Mouse (Mus musculus) kidney, adult 9 months (tissue): ENCODE measurements around the gene Prim2.

Experiments used
- DNase-seq: peaks from one replicate; pipeline ENCODE4 v3.0.0; 2022

Gene Prim2

GRCm38 (mm10) chr1:33599019-33599667, 70.5 kb downstream of the Prim2 start:
- DNase-seq, result no peak

GRCm38 (mm10) chr1:33597043-33597442, 72.6 kb downstream of the Prim2 start:
- DNase-seq, result no peak

GRCm38 (mm10) chr1:33595936-33596335, 73.7 kb downstream of the Prim2 start:
- DNase-seq, result no peak

- DNase-seq, result no peak
Observed at GRCm38 (mm10) chr1:33594966-33595365, 74.6 kb downstream of the Prim2 start.

- no peak for DNase-seq
Observed at GRCm38 (mm10) chr1:33593718-33594388, 75.7 kb downstream of the Prim2 start.

- no peak for DNase-seq
Observed at GRCm38 (mm10) chr1:33591997-33592608, 77.5 kb downstream of the Prim2 start.

GRCm38 (mm10) chr1:33590556-33591411, 78.8 kb downstream of the Prim2 start:
- no peak for DNase-seq

- no peak for DNase-seq
Observed at GRCm38 (mm10) chr1:33589531-33589930, 80.1 kb downstream of the Prim2 start.

GRCm38 (mm10) chr1:33588557-33588956, 81.0 kb downstream of the Prim2 start:
- no peak for DNase-seq

GRCm38 (mm10) chr1:33584590-33584978, 85.0 kb downstream of the Prim2 start:
- no peak for DNase-seq

GRCm38 (mm10) chr1:33583817-33584589, 85.6 kb downstream of the Prim2 start:
- no peak for DNase-seq

- no peak for DNase-seq
Observed at GRCm38 (mm10) chr1:33578593-33578992, 91.0 kb downstream of the Prim2 start.

GRCm38 (mm10) chr1:33574459-33574858, 95.1 kb downstream of the Prim2 start:
- DNase-seq, result no peak

GRCm38 (mm10) chr1:33565764-33566401, 103.7 kb downstream of the Prim2 start:
- DNase-seq, result no peak

GRCm38 (mm10) chr1:33564032-33564431, 105.6 kb downstream of the Prim2 start:
- no peak for DNase-seq

- DNase-seq, result no peak
Observed at GRCm38 (mm10) chr1:33563611-33564010, 106.0 kb downstream of the Prim2 start.

- no peak for DNase-seq
Observed at GRCm38 (mm10) chr1:33556638-33557037, 113.0 kb downstream of the Prim2 start.

GRCm38 (mm10) chr1:33555626-33556025, 114.0 kb downstream of the Prim2 start:
- DNase-seq, result no peak

- no peak for DNase-seq
Observed at GRCm38 (mm10) chr1:33551350-33551749, 118.2 kb downstream of the Prim2 start.

- no peak for DNase-seq
Observed at GRCm38 (mm10) chr1:33541708-33542107, 127.9 kb downstream of the Prim2 start.

- no peak for DNase-seq
Observed at GRCm38 (mm10) chr1:33537948-33538347, 131.6 kb downstream of the Prim2 start.
